Mouse (Mus musculus) neural tube, embryonic 12.5 days (tissue): ENCODE measurements around the gene Fgfr2. TPM values are rescaled to one million over a fixed set of nuclear protein-coding genes. Genes with fewer than 3 reads are reported as not detected.

ENCODE experiments used
- ATAC-seq: fragments of 200-750 bp; cut with Nextera tagmentation; 2 replicates; pipeline ENCODE4 v1.8.0; 2017; ENCODE audit warnings: low read depth, mild to moderate bottlenecking, moderate TSS enrichment, moderate library complexity; ENCODE audit not compliant: low FRiP score
- H3K27ac ChIP-seq: fragments of 300-500 bp; sonication (generic); 2 replicates; pipeline ENCODE4 v1.5.1; 2016
- H3K27me3 ChIP-seq: fragments of 300-500 bp; sonication (generic); replicated peaks from 2 replicates; pipeline ENCODE4 v1.6.1; 2016; ENCODE audit warnings: mild to moderate bottlenecking
- H3K36me3 ChIP-seq: fragments of 300-500 bp; sonication (generic); 2 replicates; pipeline ENCODE4 v1.6.1; 2016; ENCODE audit warnings: mild to moderate bottlenecking
- H3K4me1 ChIP-seq: fragments of 300-500 bp; sonication (generic); 2 replicates; pipeline ENCODE4 v1.6.1; 2016
- H3K4me2 ChIP-seq: fragments of 300-500 bp; sonication (generic); replicated peaks from 2 replicates; pipeline ENCODE4 v1.6.1; 2016; ENCODE audit warnings: mild to moderate bottlenecking
- H3K4me3 ChIP-seq: fragments of 300-500 bp; sonication (generic); 2 replicates; pipeline ENCODE4 v1.5.1; 2016
- H3K9ac ChIP-seq: fragments of 300-500 bp; sonication (generic); 2 replicates; pipeline ENCODE4 v1.6.1; 2016; ENCODE audit warnings: mild to moderate bottlenecking
- H3K9me3 ChIP-seq: fragments of 300-500 bp; sonication (generic); 2 replicates; pipeline ENCODE4 v1.6.1; 2016; ENCODE audit warnings: mild to moderate bottlenecking
- WGBS: fragments of 180-500 bp; shearing (Covaris S2); methylation state at CpG from one replicate; pipeline ENCODE4 v1.1.7; 2016; 5-methylcytosine and 5-hydroxymethylcytosine counted together
- polyA plus RNA-seq: library from polyadenylated mRNA; unstranded; fragments of >200 nt; fragmentation: Nextera tagmentation; extraction: Ambion mirVana; gene quantifications from 2 replicates; pipeline ENCODE4 v1.2.1, GENCODE M21; 2016

Gene Fgfr2
- polyA plus RNA-seq, 1 experiment from 2014 or later = 65.0 TPM

- Histone ChIP-seq H3K4me3 (no peak overlapping the region), H3K9ac (no peak overlapping the region), H3K27ac (no peak overlapping the region), H3K4me1 (peaks cover 6% of the 10 kb centered on the region; the same call in 1 of the 2 replicates), H3K4me2 (no peak overlapping the region), H3K9me3 (no peaks in the 10 kb centered on the region), H3K36me3 (no peaks in the 10 kb centered on the region), H3K27me3 (no peaks in the 10 kb centered on the region)
- WGBS = 12% methylated on average over 6 of the region's 6 CpGs
- no peak for ATAC-seq
These were observed 1091.1 kb downstream of the Fgfr2 start for GRCm38 (mm10) chr7:132031940-132032531.

- ATAC-seq = no peak
- Histone ChIP-seq H3K27ac (no peak overlapping the region), H3K9ac (no peak overlapping the region), H3K36me3 (no peaks in the 10 kb centered on the region), H3K4me1 (peaks cover under 1% of the 10 kb centered on the region; the same call in 1 of the 2 replicates), H3K9me3 (no peaks in the 10 kb centered on the region), H3K4me2 (no peak overlapping the region), H3K4me3 (no peak overlapping the region), H3K27me3 (no peaks in the 10 kb centered on the region)
- 77% methylated on average over 6 of the region's 6 CpGs for WGBS
These were observed 1096.5 kb downstream of the Fgfr2 start for GRCm38 (mm10) chr7:132026671-132027070.

GRCm38 (mm10) chr7:132025591-132025990 is 1097.6 kb downstream of the Fgfr2 start:
- H3K9me3 ChIP-seq = no peaks in the 10 kb centered on the region
- H3K27me3 ChIP-seq = no peaks in the 10 kb centered on the region
- no peak overlapping the region for H3K4me2 ChIP-seq
- H3K4me1 ChIP-seq = no peaks in the 10 kb centered on the region
- H3K36me3 ChIP-seq = no peaks in the 10 kb centered on the region
- no peak overlapping the region for H3K9ac ChIP-seq
- WGBS = 72% methylated on average over 6 of the region's 6 CpGs
- H3K27ac ChIP-seq = no peak overlapping the region
- H3K4me3 ChIP-seq = no peak overlapping the region
- ATAC-seq = no peak

GRCm38 (mm10) chr7:132015933-132016332 is 1107.2 kb downstream of the Fgfr2 start:
- H3K36me3 ChIP-seq = no peaks in the 10 kb centered on the region
- H3K4me1 ChIP-seq = peaks cover 15% of the 10 kb centered on the region
- H3K4me2 ChIP-seq = no peak overlapping the region
- no peak overlapping the region for H3K27ac ChIP-seq
- no peak for ATAC-seq
- no peak overlapping the region for H3K4me3 ChIP-seq
- no peaks in the 10 kb centered on the region for H3K9me3 ChIP-seq
- 67% methylated on average over 3 of the region's 3 CpGs for WGBS
- H3K9ac ChIP-seq = no peak overlapping the region
- H3K27me3 ChIP-seq = no peaks in the 10 kb centered on the region

- 8% methylated on average over 3 of the region's 3 CpGs for WGBS
- Histone ChIP-seq H3K4me2 (no peak overlapping the region), H3K27me3 (no peaks in the 10 kb centered on the region), H3K36me3 (no peaks in the 10 kb centered on the region), H3K9ac (no peak overlapping the region), H3K27ac (no peak overlapping the region), H3K4me1 (peaks cover 15% of the 10 kb centered on the region), H3K4me3 (no peak overlapping the region), H3K9me3 (no peaks in the 10 kb centered on the region)
- no peak for ATAC-seq
These were observed 1108.0 kb downstream of the Fgfr2 start for GRCm38 (mm10) chr7:132015193-132015592.

- Histone ChIP-seq H3K36me3 (no peaks in the 10 kb centered on the region), H3K4me2 (no peak overlapping the region), H3K27ac (no peak overlapping the region), H3K9me3 (no peaks in the 10 kb centered on the region), H3K27me3 (no peaks in the 10 kb centered on the region), H3K9ac (no peak overlapping the region), H3K4me1 (peaks cover 15% of the 10 kb centered on the region), H3K4me3 (no peak overlapping the region)
- ATAC-seq = no peak
- 81% methylated on average over 5 of the region's 5 CpGs for WGBS
These were observed 1109.2 kb downstream of the Fgfr2 start for GRCm38 (mm10) chr7:132013970-132014369.

- Histone ChIP-seq H3K36me3 (no peaks in the 10 kb centered on the region), H3K4me1 (peaks cover 15% of the 10 kb centered on the region), H3K9me3 (no peaks in the 10 kb centered on the region), H3K4me2 (no peak overlapping the region; the same call in 1 of the 2 replicates), H3K4me3 (no peak overlapping the region), H3K9ac (no peak overlapping the region), H3K27ac (no peak overlapping the region), H3K27me3 (no peaks in the 10 kb centered on the region)
- WGBS = 8% methylated on average over 1 of the region's 1 CpGs
- ATAC-seq = peak; percentile 65
These were observed 1110.0 kb downstream of the Fgfr2 start for GRCm38 (mm10) chr7:132012969-132013679.

- 76% methylated on average over 7 of the region's 7 CpGs for WGBS
- Histone ChIP-seq H3K4me1 (peaks cover 15% of the 10 kb centered on the region), H3K9me3 (no peaks in the 10 kb centered on the region), H3K36me3 (no peaks in the 10 kb centered on the region), H3K27ac (no peak overlapping the region), H3K9ac (no peak overlapping the region), H3K27me3 (no peaks in the 10 kb centered on the region), H3K4me2 (no peak overlapping the region), H3K4me3 (no peak overlapping the region)
- no peak for ATAC-seq
These were observed 1114.1 kb downstream of the Fgfr2 start for GRCm38 (mm10) chr7:132009002-132009401.

- Histone ChIP-seq H3K4me1 (no peaks in the 10 kb centered on the region), H3K27me3 (no peaks in the 10 kb centered on the region), H3K36me3 (no peaks in the 10 kb centered on the region), H3K9me3 (no peaks in the 10 kb centered on the region), H3K9ac (no peak overlapping the region), H3K27ac (no peak overlapping the region), H3K4me3 (no peak overlapping the region), H3K4me2 (no peak overlapping the region)
- ATAC-seq = no peak
- 80% methylated on average over 14 of the region's 14 CpGs for WGBS
These were observed 1117.0 kb downstream of the Fgfr2 start for GRCm38 (mm10) chr7:132005996-132006696.

GRCm38 (mm10) chr7:131992873-131993272 is 1130.3 kb downstream of the Fgfr2 start:
- Histone ChIP-seq H3K4me2 (no peak overlapping the region), H3K9ac (no peak overlapping the region), H3K4me1 (no peaks in the 10 kb centered on the region), H3K27me3 (no peaks in the 10 kb centered on the region), H3K36me3 (no peaks in the 10 kb centered on the region), H3K4me3 (no peak overlapping the region), H3K27ac (no peak overlapping the region), H3K9me3 (no peaks in the 10 kb centered on the region)
- no peak for ATAC-seq
- WGBS = 74% methylated on average over 3 of the region's 3 CpGs

GRCm38 (mm10) chr7:131992226-131992625 is 1130.9 kb downstream of the Fgfr2 start:
- no peak overlapping the region for H3K4me2 ChIP-seq
- H3K4me1 ChIP-seq = no peaks in the 10 kb centered on the region
- H3K36me3 ChIP-seq = no peaks in the 10 kb centered on the region
- no peaks in the 10 kb centered on the region for H3K27me3 ChIP-seq
- no peak overlapping the region for H3K27ac ChIP-seq
- no peaks in the 10 kb centered on the region for H3K9me3 ChIP-seq
- H3K9ac ChIP-seq = no peak overlapping the region
- no peak for ATAC-seq
- WGBS = 57% methylated on average over 1 of the region's 1 CpGs
- H3K4me3 ChIP-seq = no peak overlapping the region

GRCm38 (mm10) chr7:131989056-131989455 is 1134.1 kb downstream of the Fgfr2 start:
- H3K27me3 ChIP-seq = no peaks in the 10 kb centered on the region
- no peaks in the 10 kb centered on the region for H3K36me3 ChIP-seq
- ATAC-seq = no peak
- no peaks in the 10 kb centered on the region for H3K9me3 ChIP-seq
- WGBS = 29% methylated on average over 6 of the region's 6 CpGs
- no peaks in the 10 kb centered on the region for H3K4me1 ChIP-seq
- H3K4me3 ChIP-seq = no peak overlapping the region
- H3K4me2 ChIP-seq = no peak overlapping the region
- no peak overlapping the region for H3K9ac ChIP-seq
- H3K27ac ChIP-seq = no peak overlapping the region
